ENCODE assay signal across 8 mouse cellular contexts in genomic region chr8:61759327-61760189, GRCm38 (mm10).
DNase-seq lines count a peak whose midpoint lies in the region; ATAC-seq and TF ChIP-seq lines count a peak whose summit lies in the region.

No protein-coding gene starts in this region.

- peak overlapping the region; percentile 50 for H3K4me3 ChIP-seq in layer of hippocampus, adult 2 months
- peak overlapping the region; percentile 70 for H3K4me3 ChIP-seq in intestine, embryonic 16.5 days (ENCODE audit: low read length)
- H3K4me3 ChIP-seq in stomach, embryonic 16.5 days (replicated peaks; ENCODE audit: low read length), result peak overlapping the region; percentile 65

- peaks cover 7% of the 10 kb centered on the region for H3K4me1 ChIP-seq in intestine, embryonic 16.5 days (ENCODE audit: control insufficient read depth, insufficient read depth, low read length)
- peaks cover 7% of the 10 kb centered on the region; the same call in 1 of the 2 replicates for H3K4me1 ChIP-seq in stomach, embryonic 16.5 days (ENCODE audit: control insufficient read depth, insufficient read depth, low read length)

- DNase-seq in layer of hippocampus, adult 2 months (ENCODE audit: low spot score in 2 of 2), result no peak
- no peak for DNase-seq in layer of hippocampus, adult 9-11 months
- DNase-seq in brain, embryonic 14.5 days (ENCODE audit: low read depth), result peak; percentile 80
- peak; percentile 29 to 70 for DNase-seq in gastrocnemius, postnatal 4 days (ENCODE audit: low spot score in 2 of 2)
- peak; percentile 23 for DNase-seq in lung, postnatal 14 days
- DNase-seq in left cerebral cortex, adult 11 months (ENCODE audit: low spot score), result no peak

- peak overlapping the region; percentile 83 for H3K4me2 ChIP-seq in intestine, embryonic 16.5 days (ENCODE audit: low read depth, low read length)
- H3K4me2 ChIP-seq in stomach, embryonic 16.5 days (ENCODE audit: low read depth, low read length), result peak overlapping the region; percentile 83

- no peaks in the 10 kb centered on the region for H3K36me3 ChIP-seq in intestine, embryonic 16.5 days (ENCODE audit: control insufficient read depth, insufficient read depth, low read length)
- no peaks in the 10 kb centered on the region for H3K36me3 ChIP-seq in stomach, embryonic 16.5 days (ENCODE audit: control insufficient read depth, insufficient read depth, low read length)

- TF ChIP-seq CTCF in layer of hippocampus, adult 2 months (conservative IDR thresholded peaks at IDR 0.05), result no peak
- TF ChIP-seq CTCF in brain, embryonic 14.5 days (IDR thresholded peaks at IDR 0.05; ENCODE audit: borderline replicate concordance, extremely low read depth, insufficient read depth, insufficient read length), result no peak

- under 1% methylated on average over 44 of the region's 44 CpGs for WGBS in intestine, embryonic 16.5 days
- WGBS in stomach, embryonic 16.5 days, result under 1% methylated on average over 44 of the region's 44 CpGs

- H3K27me3 ChIP-seq in intestine, embryonic 16.5 days (replicated peaks; ENCODE audit: control insufficient read depth, insufficient read depth, low read length), result no peaks in the 10 kb centered on the region
- no peaks in the 10 kb centered on the region for H3K27me3 ChIP-seq in stomach, embryonic 16.5 days (ENCODE audit: control insufficient read depth, insufficient read depth, low read length)

- no peak overlapping the region for H3K27ac ChIP-seq in layer of hippocampus, adult 2 months
- H3K27ac ChIP-seq in intestine, embryonic 16.5 days (ENCODE audit: low read length), result 0 out of 2 replicates have a peak overlapping the region, but pooled peaks have one; percentile 15
- H3K27ac ChIP-seq in stomach, embryonic 16.5 days (ENCODE audit: low read length), result peak overlapping the region; percentile 77

- ATAC-seq in intestine, embryonic 16.5 days, result peak; percentile 85
- ATAC-seq in stomach, embryonic 16.5 days (ENCODE audit: insufficient read depth, low FRiP score), result peak; percentile 63; the same call in 1 of the 2 replicates

- TF ChIP-seq POLR2A in brain, embryonic 14.5 days (IDR thresholded peaks at IDR 0.05; ENCODE audit: borderline replicate concordance, extremely low read depth, insufficient read depth, insufficient read length, poor library complexity, severe bottlenecking), result peak; percentile 44; the same call in 1 of the 2 replicates

- H3K9me3 ChIP-seq in intestine, embryonic 16.5 days (ENCODE audit: control insufficient read depth, low read length), result peaks cover under 1% of the 10 kb centered on the region; the same call in 1 of the 2 replicates
- no peaks in the 10 kb centered on the region for H3K9me3 ChIP-seq in stomach, embryonic 16.5 days (replicated peaks; ENCODE audit: control insufficient read depth, low read length)

- H3K9ac ChIP-seq in intestine, embryonic 16.5 days (ENCODE audit: low read depth, low read length), result peak overlapping the region; percentile 75
- peak overlapping the region; percentile 80 for H3K9ac ChIP-seq in stomach, embryonic 16.5 days (ENCODE audit: low read length)

Comparison
In these comparisons a context has a peak if more than half of its experiments do, and no peak if none do; other contexts are left out.
1. DNase-seq: peak in brain, embryonic 14.5 days (single experiment), gastrocnemius, postnatal 4 days (2 of 2) and lung, postnatal 14 days (single experiment); none in layer of hippocampus, adult 2 months (0 of 2), layer of hippocampus, adult 9-11 months (single experiment) and left cerebral cortex, adult 11 months (single experiment).
2. Peak in every context shown above with its lines, with median percentiles within 50 percentile points of each other: H3K4me3 ChIP-seq.